Mouse (Mus musculus): ENCODE data around the gene Scube3.

The Scube3 gene

GRCm38 (mm10) chr17:28133193-28133592, 8.7 kb upstream of the Scube3 start:
- peak; percentile 72 for DNase-seq (ENCODE audit: low read depth, low spot score)

DNA sequence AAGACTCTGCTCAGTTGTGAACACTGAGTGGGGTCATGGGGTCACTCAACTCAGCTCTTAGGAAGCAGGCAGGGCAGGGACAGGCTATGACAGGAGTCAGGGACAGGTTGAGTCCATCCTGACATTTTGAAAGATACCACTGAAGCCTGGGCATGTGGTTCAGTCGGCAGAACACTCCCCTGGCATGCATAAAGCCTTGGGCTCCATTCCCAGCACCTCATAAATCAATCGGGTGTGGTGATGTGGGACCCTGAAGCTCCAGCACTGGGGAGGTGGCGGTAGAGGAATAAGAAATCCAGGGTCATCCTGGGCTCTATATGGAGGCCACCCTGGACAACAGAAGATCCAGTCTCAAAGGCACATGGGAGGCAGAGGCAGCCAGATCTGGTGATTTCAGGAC, 6.4 kb upstream of the Scube3 start:
- no peak for DNase-seq (ENCODE audit: low read depth, low spot score)

- no peak for DNase-seq (ENCODE audit: low read depth, low spot score)
These were observed 5.7 kb upstream of the Scube3 start for GRCm38 (mm10) chr17:28136266-28136665.

- no peak for DNase-seq (ENCODE audit: low read depth, low spot score)
These were observed 3.9 kb upstream of the Scube3 start for GRCm38 (mm10) chr17:28138013-28138412.

DNA sequence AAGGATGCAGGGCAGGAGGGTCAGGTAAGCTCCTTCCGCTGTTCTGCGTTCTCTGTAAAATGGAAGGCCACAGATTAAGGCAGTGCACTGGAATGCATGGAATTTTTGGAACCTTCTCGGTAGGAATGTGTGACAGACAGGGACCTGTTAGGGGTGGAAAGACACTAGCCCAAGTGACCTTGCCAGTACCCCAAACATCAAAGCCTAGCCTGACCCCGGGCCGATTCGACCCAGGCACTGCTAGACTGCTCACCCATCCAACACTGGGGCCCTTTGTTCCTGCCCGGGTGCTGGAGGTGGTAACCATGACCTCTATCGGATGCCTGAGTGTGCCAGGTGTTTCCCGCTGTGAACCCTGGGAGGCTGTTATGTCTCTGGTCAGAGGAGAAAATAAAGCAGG, 3.3 kb upstream of the Scube3 start:
- DNase-seq (ENCODE audit: low read depth, low spot score): no peak

GRCm38 (mm10) chr17:28140431-28141204, 1.3 kb upstream of the Scube3 start:
- DNase-seq (ENCODE audit: low read depth, low spot score): no peak

DNA sequence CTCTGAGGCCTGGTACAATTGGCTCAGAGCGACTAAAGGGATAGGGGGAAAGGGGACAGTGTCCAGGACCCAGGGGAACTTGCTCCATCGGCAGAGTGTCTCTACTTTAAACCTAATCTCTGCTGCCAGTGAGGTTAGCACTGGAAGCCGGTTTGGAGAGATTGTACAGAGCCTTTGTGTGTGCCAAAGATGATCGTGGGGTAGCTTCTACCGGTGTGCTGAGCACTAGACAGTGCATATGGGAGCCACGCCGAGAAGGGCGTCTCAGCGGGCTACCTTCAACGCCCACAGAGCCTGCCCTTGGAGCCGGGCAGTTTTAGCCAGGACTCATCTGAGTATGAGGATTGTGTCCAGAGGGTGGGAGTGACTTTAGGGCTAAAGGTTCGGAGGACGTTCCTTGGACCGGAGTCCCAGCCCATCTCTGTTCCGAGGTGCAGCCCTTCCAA, 713 bp upstream of the Scube3 start:
- no peak for DNase-seq (ENCODE audit: low read depth, low spot score)

GRCm38 (mm10) chr17:28142700-28143610, 1.0 kb downstream of the Scube3 start:
- DNase-seq (ENCODE audit: low read depth, low spot score): no peak

GRCm38 (mm10) chr17:28143751-28144150, 1.8 kb downstream of the Scube3 start:
- DNase-seq (ENCODE audit: low read depth, low spot score): no peak

DNA sequence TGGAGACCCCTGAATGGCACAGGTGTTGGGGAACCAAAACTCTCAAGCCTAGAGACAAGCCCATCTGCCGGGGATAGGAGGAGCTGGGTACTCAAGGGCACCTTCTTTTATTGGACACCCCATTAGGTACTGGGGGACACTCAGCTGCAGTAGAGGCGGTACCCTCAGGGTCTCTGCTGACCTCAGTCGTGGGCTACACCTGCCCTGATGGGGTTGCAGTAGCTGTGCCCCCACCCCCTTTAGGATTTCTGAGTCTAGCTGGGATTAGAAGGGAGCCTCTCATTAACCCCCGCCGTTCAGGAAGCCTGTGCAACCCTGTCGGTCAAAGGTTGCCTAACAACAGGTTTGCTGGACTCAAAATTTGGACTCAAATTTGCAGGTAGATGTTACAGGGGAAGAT, 2.3 kb downstream of the Scube3 start:
- no peak for DNase-seq (ENCODE audit: low read depth, low spot score)

DNA sequence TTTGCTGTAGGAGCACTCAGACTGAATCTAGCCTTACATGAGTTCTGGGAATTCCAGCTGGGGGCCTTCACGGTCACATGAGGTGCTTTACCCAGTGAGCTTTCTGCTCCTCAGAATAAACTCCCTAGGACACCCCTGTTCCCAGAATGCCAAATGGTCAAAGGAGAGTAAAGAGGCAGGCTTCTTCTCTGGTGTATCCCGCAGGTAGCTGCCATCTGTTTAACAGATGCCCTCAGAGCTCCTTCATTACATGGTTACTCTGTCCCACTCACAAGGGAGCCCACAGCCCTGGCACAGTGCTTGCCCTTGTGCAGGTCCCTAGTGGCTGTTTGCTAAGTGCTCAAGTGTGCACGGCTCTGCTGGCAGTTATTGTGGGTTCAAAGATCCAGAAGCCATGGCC, 6.3 kb downstream of the Scube3 start:
- no peak for DNase-seq (ENCODE audit: low read depth, low spot score)

- DNase-seq (ENCODE audit: low read depth, low spot score): no peak
These were observed 7.8 kb downstream of the Scube3 start for GRCm38 (mm10) chr17:28149734-28150133.

DNA sequence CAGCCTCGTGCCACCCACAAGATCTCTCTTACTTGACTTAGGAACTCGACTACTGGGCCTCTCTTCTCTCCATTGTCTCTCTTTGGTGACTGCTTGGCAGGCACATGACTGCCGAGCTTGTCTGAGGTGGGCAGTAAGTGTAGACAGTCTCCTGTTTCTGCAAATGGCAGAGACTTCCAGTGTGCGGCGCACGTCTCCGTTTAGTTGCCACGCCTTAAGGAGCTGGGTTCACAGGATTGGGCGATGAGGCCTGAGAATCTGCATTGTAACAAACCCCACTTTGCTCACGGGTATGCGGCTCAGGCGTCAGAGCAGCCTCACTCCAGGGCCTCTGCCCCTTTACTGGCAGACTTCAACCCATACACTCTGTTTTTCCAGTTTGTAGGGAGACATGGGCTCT, 8.5 kb downstream of the Scube3 start:
- DNase-seq (ENCODE audit: low read depth, low spot score): no peak

DNA sequence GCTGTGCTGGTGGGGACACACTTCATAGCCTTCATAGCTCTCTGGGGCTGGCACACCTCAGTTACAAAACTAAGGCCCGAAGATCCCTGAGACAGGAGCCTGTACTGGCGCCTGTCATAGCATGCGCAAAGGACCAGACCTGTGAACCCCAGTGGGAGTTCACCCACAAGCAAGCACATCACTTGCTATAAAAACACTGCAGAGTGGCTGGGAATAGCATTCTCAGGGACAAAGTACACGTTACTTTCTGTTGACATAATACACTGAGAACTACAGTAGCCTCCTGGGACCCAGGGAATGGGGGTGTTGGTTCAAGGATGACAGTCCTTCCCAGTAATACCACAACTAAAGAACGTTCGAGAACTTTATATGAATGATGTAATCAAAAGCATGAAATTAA, 11.2 kb downstream of the Scube3 start:
- no peak for DNase-seq (ENCODE audit: low read depth, low spot score)

DNA sequence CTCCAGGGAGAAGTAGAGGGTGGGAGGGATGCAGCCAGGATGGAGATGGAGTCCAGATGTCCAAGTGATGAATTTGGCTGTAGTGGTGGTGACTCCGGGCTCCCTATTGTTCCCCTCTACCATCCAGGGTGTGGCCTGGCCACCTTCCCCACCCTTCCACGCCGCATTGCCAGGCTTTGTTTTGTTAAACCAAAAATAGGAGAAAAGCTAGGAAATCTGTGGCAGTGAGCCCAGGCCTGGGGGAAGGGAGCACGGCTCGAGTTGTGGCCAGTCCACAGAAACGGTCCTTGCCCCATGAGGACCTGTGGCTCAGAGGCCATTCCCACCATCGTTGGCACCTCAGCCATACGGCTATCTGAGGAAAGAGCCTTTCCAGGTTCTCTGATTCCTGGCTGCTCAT, 13.0 kb downstream of the Scube3 start:
- no peak for DNase-seq (ENCODE audit: low read depth, low spot score)

DNA sequence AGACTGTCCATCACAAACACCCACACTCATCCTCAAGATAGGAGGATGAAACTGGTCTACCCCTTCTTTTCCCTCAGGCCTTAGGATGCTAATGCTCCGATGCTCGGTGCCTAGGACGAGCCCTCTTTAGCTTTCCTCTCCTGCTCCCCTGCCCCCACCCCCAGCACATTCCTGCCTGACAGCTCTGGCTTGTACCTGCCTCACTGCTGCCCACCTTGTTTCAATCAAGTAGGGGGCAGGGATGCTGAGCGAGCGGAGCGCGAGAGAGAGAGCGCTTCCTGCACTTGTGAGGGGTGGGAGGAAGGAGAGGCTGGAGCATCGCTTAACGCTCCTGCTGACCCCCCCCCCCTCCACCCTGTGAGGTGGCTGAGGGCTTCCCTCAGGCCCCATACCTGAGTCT, 18.4 kb downstream of the Scube3 start:
- peak; percentile 85 for DNase-seq (ENCODE audit: low read depth, low spot score)

DNA sequence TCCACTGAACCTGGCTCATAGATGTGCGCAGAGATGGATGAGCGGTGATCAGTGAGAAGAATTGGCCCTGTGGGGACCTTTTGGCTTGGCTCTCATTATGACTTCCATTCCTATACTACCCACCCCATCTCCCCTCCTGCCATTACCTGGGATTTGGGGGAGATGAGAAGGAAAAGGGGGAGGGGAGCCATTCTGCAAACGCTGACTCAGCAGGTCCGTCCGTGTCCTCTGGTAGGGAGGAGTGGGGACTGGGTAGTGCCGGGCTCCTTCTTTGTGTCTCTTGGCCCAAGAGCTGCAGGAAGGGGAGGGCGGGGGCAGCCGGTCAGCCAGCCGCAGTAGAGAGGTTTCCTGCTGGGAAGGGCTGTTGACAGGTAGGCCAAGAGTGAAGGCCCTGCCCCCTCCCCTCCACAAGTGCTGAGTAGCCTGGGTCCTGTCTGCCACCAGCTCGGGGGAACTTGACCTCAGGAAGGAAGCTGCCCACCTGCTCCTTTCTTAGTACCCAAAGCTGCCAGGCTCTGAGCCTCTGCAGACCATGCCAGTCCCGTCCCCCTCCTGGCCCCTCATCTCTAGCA, 19.5 kb downstream of the Scube3 start:
- no peak for DNase-seq (ENCODE audit: low read depth, low spot score)

DNA sequence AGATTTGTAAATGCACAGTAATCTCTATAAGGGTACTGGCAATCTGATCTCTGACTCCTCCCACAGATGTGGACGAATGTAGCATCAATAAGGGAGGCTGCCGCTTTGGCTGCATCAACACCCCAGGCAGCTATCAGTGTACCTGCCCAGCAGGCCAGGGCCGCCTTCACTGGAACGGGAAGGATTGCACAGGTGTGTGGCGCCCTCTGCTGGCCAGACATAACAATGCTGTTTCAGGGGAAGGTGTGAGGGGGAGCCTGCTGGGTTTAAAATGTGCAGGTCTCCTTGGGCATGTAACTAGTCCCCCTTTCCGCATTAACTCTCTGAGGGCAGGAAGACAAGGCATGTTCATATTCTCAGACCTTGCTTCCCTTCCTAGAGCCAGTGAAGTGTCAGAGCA, 21.7 kb downstream of the Scube3 start:
- peak; percentile 84 for DNase-seq (ENCODE audit: low read depth, low spot score)

GRCm38 (mm10) chr17:28170460-28171305, 28.7 kb downstream of the Scube3 start:
- no peak for DNase-seq (ENCODE audit: low read depth, low spot score)

GRCm38 (mm10) chr17:28172690-28173089, 30.7 kb downstream of the Scube3 start:
- no peak for DNase-seq (ENCODE audit: low read depth, low spot score)

- DNase-seq (ENCODE audit: low read depth, low spot score): peak; percentile 92
These were observed 35.0 kb downstream of the Scube3 start, which contains the start of gene Zfp523 for GRCm38 (mm10) chr17:28176775-28177539. Zfp523 (plus strand) TSS chr17:28177129.

All from forelimb bud, embryonic 11.5 days (tissue).